Mouse (Mus musculus) cerebellum, adult 9-10 months (tissue): ENCODE data around the gene Ccdc149.

Experiments
- DNase-seq: peaks from one replicate; pipeline ENCODE4 v3.0.0; 2022

The Ccdc149 gene

DNA sequence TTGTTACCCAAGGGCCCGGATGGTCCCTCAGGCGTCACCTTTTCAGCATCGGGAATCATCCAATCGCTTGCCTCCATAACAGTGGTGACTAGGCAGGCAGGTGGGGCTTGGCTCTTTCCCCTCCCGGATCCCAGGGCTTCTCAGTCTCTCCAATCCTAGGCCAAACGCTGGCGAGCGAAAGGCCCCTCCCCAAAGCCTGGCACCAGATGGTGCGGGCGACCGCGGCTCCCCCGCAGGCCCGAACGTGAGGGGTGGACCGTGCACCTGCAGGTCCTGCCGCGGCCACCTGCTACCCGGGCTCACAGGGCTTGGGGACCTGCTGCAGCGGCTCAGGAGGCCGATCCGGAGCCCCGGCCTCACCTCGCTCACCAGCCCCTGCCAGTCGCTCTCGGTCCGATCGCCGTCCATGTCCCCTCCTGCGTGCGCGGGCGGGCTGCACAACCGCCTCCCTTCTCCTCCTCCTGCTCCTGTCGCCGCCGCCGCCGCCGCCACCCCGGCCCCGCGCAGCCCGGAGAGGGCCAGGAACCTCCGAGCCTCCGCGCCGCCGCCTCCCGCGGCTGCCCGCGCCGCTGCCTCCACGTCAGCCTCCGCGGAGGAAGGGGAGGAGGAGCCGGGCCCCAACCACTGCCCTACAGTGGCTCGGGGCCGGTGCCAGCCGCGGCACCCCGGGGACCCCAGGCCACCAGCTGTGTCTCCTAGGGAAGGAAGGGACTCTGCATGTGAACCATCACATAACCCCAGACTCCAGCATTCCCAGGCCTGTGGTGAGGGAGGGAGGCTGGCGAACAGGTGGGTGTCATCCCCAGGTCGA lies at the start of gene Ccdc149:
Ccdc149 (minus strand) TSS at position 531 of the 811 bp plus-strand sequence.
- DNase-seq, result peak; percentile 95

- no peak for DNase-seq
Observed at GRCm38 (mm10) chr5:52519921-52520320, 48.6 kb upstream of the Ccdc149 start.

DNA sequence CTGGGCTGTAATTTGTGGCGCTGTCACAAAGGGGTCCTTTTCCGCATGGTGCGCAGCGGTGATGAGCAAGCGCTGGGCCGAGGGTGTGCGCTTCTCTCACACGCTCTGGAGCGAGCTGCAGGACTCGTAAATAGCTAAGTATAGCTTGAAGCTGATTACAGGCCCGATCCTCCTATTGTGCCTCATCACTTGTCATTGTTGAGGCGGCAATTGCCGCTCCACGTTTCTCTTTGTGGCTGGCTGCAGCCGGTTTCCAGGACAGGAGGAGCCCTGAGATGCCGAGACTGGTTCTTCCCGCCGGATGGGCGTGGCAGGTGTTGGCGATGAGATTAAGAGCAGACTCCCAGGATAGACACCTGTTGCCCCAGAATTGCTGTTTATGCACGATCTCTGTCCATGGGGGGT lies 44.8 kb upstream of the Ccdc149 start:
- peak; percentile 23 for DNase-seq

GRCm38 (mm10) chr5:52515246-52516021 lies 44.1 kb upstream of the Ccdc149 start:
- peak; percentile 78 for DNase-seq

DNA sequence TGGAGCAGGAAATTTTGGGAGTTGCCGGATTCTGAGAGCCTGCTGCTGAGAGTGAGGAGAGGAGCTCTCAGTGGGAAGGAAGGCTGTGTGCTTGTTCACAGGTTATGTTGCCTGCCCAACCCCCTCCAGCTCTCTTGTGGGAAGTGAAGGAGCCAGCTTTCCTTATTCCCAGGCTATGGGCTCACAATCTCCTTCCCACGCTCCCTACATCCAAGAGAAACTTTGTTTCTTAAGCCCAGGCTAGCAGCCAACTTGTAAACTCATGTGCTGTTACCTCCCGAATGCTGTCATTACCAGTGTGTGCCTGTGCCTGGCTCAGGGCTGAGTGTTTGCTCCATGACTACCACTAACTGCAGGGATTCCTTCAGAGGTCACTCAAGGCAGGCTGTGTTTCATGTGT lies 39.8 kb upstream of the Ccdc149 start:
- DNase-seq, result no peak

DNA sequence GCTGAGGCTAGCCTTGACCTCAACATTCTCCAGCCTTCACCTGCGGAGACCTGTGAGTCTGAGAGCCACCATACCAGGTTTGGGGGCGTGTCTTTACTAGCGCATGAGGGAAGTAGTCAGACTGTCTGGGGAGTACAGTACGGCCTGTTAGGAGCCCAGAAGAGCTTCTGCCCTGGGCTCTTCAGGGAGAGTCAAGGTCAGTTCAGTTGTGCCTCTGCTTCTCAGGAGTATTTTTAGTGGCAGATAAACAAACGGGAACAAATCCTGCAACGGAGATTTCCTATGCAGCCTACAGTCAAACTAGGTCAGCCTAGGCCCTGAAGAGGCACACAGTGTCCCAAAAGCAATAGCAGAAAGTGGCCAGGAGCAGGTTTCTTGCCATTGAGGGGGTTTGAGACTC lies 38.1 kb upstream of the Ccdc149 start:
- DNase-seq, result no peak

DNA sequence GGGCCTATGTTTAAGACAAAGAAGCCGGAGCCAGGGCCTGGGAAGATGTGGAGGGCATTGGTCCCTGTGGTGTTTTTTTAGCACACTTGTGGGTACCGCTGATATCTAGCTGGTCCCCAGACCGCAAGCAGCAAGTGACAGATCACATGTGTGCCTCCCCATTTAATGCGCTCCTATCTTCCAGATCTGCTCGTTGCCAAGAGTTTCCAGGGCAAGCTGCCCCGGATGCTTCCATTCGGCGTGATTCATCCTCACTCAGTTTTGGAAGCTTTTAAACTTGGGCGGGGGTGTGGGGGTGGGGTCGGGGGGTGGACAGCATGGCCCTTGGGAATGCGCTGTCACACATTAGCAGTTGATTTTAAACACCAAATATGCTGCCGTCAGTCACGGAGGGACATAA lies 33.3 kb upstream of the Ccdc149 start:
- DNase-seq, result no peak

GRCm38 (mm10) chr5:52504148-52504547 lies 32.8 kb upstream of the Ccdc149 start:
- DNase-seq, result no peak

DNA sequence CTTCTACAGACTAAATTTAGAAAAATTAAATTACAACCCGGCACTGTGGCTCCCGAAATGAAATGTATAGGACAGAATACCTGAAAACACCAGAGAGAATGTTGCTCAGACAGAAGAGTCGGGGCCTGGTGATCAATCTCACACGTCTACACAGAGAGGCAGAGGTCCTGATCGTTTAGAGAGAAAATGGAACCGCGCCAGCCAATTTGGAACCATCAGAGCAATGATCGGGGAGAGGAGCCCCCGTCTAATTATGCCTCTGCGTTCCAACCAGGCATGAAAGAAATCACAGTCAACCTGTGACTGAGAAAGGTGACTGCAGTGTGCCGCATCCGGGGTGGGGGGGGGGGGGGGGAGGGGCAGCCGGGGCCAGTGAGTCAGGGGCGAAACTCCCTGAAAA lies 24.4 kb upstream of the Ccdc149 start:
- DNase-seq, result no peak

GRCm38 (mm10) chr5:52491496-52491895 lies 20.2 kb upstream of the Ccdc149 start:
- no peak for DNase-seq

DNA sequence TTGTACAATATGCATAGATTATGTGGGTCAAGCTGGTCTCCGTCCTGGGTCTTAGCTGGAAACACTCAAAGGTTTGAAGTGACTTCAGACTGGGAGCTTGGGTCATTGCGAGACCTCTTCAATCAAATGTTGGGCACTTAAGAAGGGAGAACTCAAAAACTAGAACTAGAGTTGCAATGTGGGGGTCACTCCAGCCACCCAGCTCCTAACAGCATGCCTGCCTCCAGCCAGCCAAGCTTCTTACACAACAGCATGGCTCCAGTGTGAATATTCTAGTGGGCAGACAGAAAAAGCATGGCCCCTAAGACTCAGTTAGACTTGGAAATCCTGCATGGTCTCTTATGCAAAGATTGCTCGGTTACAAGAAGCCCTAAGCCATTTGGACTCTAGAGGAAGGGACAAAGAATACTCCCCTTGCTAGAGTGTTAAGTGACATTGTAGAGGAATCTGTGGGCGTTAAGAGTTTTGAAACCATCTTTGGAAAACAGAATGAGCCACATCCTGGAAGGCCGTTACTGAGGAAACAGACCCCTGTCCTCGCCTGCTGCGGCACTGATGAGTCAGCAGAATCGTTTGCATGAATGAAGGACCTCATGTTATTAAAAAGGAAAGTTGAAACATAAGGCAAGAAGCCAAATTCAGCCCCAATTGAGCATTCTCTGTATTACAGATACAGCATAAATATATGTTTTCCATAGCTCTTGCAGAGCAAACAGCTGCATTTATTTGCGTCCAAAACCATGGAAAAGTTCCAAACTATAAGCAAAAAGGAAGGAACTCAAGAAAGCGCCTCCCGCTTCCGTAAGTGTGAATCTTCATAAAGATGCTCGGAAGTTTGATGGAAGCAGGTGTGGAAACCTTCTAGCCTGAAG lies 16.5 kb upstream of the Ccdc149 start:
- no peak for DNase-seq

GRCm38 (mm10) chr5:52476826-52477225 lies 5.5 kb upstream of the Ccdc149 start:
- DNase-seq, result no peak

GRCm38 (mm10) chr5:52476292-52476701 lies 5.0 kb upstream of the Ccdc149 start:
- DNase-seq, result peak; percentile 74

DNA sequence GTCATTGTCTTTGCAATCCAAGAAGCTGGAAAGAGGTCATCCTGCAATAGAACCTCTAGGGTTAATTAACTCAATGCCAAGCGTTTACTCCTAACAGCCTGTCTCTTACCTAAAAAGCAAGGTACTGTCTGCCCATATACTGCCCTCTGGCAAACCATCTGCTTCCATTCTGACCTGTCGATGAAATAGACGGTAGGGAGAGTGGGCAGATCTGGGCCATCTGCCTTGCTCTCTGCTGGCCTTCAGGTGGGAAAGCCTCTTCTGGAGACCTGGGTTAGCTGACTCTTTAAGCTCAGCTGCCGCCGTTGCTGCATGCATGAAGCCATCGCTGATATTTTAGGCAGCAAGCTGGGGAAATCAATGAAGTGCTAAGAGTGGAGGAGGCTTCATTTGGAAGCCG lies 2.7 kb upstream of the Ccdc149 start:
- DNase-seq, result no peak

DNA sequence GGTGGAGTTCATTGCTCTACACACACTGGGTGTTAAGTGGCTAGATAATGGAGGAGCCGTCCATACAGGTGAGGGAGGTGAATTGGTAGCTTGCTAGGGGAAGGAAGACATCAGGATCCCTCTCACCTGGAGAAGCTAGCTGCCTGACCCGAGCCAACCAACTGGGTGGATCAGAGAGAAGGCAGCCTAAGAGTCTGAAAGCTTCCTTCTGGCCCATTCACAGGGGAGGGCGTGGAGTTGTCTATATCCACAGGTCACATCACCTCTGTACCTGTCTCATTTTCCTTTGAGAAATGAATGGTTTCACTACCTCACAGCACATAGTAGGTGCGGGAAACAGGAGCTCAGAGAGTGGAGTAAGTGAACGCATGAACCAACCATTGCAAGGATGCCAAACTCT lies 770 bp downstream of the Ccdc149 start:
- no peak for DNase-seq

DNA sequence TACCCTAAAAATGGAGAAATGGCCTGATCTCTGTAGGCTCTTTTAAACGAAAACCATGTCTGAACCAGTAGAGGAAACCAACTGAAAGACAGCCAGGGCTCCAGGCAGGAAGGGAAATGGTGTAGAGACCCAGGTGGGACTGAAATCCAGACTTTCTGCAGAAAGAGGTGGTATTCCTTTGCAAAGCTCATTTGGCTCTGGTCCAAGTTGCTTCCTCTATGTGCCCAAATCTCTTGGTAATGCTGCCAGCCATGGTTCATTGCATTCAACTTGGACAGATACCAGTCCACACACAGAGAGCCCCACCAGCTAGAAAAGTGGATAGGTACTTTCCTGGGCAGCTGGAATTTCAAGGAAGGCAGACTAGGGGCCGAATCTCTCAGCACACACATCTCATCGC lies 3.5 kb downstream of the Ccdc149 start:
- no peak for DNase-seq

- no peak for DNase-seq
Observed at GRCm38 (mm10) chr5:52462447-52462846, 8.9 kb downstream of the Ccdc149 start.

DNA sequence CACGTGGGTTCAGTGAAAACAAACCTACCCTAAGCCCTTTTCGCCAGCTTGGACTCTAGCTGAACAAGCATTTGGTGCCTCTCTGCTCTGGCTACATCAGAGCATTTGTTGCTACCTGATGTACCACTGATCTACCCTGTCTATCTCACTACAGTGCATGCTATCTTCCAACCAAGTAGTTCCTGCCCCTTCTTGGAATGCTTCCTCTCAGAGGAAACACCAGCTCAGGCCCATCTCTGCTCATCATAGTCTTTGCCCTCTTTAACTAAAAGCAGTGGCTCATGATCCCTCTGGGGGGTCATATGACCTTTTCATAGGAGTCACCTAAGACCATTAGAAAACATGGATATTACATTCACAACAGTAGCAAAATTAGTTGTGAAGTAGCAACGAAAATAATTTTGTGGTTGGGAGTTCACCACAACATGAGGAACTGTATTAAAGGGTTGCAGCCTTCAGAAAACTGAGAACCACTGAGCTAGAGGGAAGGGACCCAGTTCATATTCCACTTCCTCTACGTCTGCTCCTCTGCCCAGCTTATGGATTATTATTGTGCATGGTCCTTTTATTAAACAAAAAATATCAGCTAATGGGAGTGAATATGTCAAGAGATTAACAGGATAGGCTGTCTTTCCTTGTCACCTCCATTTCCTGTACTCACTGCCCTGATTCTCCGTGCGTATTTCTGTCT lies 9.7 kb downstream of the Ccdc149 start:
- no peak for DNase-seq

- no peak for DNase-seq
Observed at GRCm38 (mm10) chr5:52459308-52459707, 12.0 kb downstream of the Ccdc149 start.

DNA sequence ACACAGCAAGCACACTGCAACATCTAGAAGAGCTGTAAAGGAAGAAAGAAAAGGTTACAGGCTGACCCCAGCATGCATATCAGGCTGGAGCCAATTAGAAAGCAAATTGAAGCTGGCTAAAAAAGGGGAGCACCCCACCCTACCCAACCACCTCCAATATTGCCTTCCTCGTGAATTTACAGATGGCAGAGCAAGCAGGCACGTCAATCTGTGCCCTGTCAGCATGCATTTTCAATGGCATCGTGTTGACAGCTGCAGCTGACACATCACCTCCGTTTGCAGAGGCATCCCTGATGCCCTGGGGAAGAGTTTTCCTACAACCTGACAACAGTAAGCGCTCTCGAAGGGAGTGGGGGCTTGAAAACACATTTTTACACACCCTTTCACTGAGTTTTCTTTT lies 14.2 kb downstream of the Ccdc149 start:
- no peak for DNase-seq

DNA sequence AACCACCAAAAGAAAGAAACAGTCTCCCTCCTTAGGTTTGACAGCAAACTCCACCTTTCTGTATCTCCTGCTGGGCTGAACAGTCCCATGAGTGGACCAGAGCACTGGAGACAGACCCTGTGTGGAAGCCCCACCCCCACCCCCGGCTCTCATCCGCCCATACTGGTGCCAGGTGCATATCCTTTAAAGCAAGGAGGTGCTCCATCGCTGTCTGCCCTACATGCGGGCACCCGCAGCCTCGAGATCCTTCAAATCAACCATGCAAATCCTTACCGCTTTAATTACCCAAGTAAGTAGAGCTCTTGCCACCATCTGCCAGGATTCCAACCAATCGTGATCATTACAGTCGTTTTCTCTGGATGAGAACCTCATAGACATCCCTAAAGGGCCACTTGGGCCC lies 20.5 kb downstream of the Ccdc149 start:
- DNase-seq, result no peak

DNA sequence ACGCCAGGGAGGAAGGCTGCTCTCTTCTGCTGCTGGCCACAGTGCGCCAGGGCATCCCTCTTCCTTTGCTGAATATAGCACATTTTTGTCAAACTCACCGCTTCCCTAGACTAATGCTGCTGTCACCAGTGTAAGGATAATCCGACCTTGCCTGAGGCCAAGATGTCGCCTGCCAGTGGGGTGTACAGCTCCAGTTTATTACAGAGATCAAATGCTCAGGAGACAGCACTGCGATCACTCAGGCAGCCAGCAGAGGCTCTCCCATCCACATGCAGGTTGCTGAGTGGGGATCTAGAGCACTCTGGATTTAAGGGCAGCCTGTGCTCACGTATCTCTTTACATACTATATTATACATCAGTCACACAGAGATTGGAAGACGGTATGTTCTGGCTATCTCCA lies 22.1 kb downstream of the Ccdc149 start:
- DNase-seq, result no peak

DNA sequence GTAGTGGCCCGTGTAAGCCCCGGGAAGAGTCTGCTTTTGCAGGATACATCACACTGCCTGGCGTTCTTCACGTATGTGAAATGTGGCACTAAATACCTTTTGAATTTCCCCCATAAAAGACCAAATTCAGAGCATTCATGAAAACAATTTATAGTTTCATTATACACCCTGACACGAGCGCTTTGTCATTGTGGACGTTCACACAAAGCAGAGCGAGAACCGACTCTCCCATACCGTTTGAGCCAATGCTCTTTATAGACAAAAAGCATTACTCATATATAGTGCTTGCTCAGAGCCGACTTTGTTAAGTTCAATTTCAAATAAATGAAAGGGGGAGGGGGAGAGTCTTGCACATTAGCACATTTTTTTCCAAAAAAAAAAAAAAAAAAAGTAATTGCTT lies 31.0 kb downstream of the Ccdc149 start:
- DNase-seq, result no peak
